Mouse (Mus musculus) layer of hippocampus, postnatal 25 days (tissue): ENCODE measurements around the gene Pold1. TPM values are rescaled to one million over a fixed set of nuclear protein-coding genes. Genes with fewer than 3 reads are reported as not detected.
A peak's percentile ranks its signal among the peaks of the same experiment; 100 is the strongest.

Experiments used
- DNase-seq, 2 experiments: peaks; one replicate each; pipeline ENCODE4 v3.0.0; 2022; ENCODE audit warnings: mixed read lengths in 2 of 2, low spot score in 1 of 2; ENCODE audit errors: extremely low spot score in 1 of 2
- total RNA-seq, 2 experiments: library from RNA; stranded (reverse); gene quantifications; 2 replicates each; pipeline ENCODE4 v1.2.3; 2021

The Pold1 gene
- total RNA-seq, 2 experiments from 2014 or later, result 7.3 to 8.9 TPM

DNA sequence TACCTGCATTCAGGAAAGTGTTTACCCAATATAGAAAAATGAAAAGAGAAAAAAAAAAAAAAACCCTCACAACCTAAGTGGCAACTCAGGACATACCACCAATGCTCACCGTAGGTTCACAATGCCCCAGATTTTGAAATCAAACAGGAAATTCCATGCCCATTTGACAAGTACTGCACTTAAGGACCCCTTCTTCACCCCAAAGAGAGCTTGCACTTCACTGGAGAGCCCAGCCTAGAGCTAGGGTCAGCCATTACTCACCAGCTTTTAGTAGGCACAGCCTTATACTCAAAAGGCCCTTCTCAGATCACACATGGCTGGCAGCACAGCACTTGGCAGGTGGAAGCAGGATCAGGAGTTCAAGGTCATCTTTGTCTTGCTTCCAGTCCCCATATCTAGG is 34.5 kb upstream of the Pold1 start:
- no peak for DNase-seq

DNA sequence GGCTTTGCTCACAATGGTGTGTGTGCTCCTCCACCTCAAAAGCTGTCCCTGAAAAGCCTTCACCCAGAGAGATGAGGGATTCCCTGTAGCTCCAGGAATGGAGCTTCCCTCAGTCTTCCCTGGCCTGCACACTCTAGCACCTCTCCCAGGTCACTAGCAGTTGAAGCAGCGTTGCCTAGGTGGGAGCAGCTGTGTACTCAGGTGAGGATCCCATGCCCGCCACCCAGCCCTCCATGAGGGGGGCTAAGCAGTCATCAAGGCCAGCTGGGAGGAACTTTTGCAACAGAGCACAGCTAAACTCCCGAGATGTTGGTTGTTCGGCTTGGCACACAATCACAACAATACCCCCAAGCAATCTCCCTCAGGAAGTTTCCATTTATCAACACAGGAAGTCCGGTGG is 34.1 kb upstream of the Pold1 start:
- no peak for DNase-seq

DNA sequence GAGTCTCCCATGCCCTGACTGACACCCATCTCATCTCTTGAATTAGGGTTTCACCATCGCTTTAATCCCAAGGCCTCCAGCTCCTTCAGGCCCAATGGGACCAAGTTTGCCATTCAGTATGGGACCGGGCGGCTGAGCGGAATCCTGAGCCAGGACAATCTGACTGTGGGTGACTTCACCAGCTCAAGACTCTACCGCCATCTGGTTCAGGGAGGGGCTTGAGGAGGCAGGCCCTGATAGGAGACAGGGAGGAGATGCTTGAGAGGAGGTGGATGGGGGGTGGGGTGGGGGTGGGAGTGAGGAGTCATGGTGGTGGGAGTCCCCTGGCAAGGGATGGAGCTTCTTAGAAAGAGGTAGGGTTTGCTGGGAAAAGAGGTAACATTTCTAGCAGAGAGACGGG is 33.0 kb upstream of the Pold1 start:
- no peak for DNase-seq

DNA sequence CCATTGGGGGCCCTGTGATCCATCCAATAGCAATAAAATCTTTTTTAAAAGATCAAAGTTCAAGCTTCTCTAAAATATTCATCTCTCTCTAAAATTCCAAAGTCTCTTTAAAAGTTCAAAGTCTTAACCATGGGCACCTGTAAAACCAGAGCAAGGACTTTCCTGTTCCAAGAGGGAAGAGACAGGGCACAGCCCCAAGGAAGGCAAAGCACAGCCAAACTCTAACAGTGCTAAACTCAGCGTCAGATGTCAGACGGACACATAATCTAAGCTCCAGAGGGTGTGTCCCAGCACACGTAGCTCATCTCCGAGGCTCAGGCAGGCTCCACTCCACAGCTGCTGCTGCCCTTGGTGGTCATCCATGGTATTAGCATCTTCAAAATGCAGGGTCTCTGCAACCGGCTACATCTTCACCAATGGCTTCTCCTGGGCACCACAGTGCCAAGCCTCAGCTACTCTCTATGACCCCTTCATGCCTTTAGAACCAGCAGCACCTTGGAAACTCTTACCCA is 27.7 kb upstream of the Pold1 start:
- DNase-seq, result no peak

DNA sequence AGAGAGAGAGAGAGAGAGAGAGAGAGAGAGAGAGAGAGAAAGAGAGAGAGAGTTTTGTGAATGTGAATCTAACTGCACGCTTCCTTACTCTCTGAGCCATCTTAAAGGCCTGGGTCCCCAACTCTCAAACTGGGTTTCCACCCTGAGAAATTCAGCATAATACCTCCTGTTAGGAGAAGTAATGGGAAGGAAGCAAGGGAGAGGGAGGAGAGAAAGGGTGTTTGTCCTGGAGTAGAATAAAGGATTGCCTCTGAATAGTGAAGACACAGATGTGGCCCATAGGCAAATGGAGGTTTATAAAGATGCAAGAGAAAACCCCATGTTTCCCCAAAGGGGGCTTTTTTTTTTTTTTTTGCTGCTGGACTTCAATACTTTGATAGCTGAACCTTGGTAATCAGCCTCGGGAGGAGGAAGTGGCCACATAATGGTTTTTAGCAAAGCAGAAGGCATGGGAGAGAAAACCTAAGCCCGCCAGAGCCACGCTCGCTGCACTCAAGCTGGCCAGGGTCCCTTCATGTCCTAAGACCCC is 24.4 kb upstream of the Pold1 start:
- no peak for DNase-seq

DNA sequence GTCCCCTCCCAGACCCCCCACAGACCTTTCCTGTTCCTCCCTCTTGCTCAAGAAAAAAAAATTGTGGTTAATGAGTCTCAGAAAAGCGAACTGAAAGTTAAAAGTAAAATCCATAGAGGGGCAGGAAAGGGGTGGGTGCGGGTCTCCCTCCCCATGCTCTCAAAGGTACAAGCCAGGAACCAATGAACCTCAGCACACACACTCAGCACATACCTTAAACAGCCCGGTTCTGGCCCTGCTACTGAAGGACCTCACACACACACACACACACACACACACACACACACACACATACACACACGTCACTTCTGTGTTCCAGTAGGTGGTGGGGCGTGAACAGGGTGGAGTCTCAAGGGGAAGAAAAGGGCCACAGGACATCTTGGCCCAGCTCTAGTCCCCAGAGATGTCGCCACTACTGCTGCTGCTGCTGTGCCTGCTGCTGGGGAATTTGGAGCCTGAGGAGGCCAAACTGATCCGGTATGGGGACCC is 23.6 kb upstream of the Pold1 start, which contains the start of gene Napsa:
Gene Napsa (plus strand): TSS at position 168 of the 489 bp plus-strand sequence.
- no peak for DNase-seq

DNA sequence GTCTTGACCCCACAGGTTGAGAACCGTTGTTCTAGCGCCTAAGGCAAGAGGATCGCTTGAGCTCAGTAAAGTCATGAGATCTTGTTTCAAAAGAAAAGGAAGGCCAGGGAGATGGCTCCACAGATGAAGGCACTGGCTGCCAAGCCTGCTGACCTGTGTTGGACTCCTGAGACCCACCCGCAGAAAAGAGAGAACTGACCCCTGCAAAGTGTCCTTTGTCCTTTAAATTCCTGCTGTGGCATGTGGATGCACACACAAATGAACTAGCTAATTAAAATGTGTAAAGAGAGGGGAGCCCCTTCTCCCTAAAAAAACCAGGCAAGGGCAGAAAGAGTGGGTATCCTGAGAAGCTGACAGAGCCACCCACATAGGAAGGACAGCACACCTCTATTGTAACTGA is 23.2 kb upstream of the Pold1 start:
- DNase-seq, result no peak

DNA sequence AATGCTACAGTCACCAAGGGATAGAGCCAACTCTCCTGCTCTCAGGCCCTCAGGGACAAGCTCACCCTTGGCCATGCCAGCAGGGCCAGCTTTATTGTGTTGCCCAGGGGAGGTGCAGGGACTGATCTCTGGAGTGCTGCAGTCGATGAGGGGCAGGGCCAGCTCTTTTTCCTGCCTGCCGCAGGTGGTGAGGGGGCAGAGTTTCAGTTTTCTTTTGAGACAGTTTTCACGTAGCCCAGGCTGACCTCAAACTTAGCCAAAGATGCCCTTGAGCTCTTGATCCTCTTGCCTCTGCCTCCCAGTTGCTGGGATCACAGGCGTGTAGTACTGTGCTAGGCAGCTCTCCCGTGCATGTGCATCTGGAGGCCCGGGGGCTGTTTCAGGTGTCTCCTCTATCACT is 22.3 kb upstream of the Pold1 start:
- no peak for DNase-seq

DNA sequence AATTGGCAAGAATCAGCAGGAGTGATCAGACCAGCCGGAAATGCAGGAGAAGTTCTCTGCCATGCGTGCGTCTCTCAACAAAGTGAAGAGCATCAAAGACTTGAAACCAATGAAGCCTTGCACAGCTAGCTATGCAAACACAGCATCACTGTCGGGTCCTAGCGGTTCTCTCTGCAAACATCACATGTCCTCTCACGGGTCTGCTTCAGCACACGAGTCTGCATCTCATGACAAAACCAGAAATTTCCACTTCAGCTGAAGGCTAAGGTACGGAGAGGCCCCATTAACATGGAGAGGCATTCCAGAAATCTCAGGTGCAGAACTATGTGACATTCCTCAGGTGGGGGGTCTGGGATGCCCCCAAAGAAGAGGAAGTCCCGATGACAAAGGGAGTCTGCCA is 20.2 kb upstream of the Pold1 start:
- no peak for DNase-seq

DNA sequence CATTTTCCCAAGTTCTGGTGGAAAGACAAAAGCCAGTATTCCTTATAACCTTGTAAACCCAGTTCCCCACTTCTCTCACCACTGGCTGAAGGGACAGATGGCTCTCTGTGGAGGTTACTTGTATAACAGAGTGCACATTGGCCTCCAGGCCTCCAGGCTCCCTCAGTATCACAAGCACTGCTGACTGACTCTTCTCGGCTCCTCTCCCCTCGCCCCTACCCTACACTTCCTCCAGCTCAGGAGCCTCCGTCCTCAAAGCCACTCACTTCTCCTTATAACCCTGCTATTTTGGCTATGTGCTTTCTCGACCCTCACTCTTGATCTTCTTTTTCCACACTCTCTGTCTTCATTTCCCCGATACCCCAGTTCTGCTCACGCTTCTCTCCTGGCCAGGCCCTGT is 16.8 kb upstream of the Pold1 start:
- no peak for DNase-seq

DNA sequence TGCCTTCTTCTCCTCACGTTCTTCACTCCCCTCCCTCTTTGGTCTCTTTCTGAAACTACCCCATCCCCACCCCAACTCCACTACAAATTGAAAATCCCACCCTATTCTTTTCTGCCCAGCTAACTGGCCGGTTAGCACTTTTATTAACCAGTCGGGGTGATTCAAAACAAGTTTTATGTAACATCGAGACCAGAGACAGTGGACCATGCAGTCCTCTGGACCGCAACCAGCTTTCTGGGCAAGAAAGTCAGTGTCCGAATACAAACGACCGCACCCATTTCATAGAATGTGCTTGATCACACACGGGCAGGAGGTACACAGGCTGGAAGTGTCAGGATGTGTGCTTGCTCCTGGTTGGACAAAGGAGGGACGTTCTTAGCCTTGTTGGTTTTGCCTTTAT is 15.8 kb upstream of the Pold1 start:
- DNase-seq, result no peak

DNA sequence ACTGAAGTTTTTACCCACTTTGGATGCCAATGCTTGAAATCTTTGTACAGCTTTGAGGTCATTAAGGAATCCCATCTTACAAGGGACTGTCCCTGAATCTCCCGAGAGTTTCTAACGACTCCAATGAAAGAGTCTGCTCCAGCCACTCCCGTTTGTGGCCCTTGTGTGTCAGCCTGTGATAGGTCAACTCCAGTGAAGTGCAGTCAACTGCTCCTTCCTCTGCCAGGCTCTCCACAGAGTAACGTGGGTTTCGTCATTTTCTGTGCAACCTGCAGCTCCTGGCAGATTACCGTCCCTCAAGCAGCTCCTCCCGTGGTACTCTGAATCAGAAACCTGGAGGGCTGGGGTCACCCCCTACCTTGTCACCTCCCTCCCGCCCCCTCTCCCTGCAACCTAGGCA is 14.6 kb upstream of the Pold1 start:
- no peak for DNase-seq

DNA sequence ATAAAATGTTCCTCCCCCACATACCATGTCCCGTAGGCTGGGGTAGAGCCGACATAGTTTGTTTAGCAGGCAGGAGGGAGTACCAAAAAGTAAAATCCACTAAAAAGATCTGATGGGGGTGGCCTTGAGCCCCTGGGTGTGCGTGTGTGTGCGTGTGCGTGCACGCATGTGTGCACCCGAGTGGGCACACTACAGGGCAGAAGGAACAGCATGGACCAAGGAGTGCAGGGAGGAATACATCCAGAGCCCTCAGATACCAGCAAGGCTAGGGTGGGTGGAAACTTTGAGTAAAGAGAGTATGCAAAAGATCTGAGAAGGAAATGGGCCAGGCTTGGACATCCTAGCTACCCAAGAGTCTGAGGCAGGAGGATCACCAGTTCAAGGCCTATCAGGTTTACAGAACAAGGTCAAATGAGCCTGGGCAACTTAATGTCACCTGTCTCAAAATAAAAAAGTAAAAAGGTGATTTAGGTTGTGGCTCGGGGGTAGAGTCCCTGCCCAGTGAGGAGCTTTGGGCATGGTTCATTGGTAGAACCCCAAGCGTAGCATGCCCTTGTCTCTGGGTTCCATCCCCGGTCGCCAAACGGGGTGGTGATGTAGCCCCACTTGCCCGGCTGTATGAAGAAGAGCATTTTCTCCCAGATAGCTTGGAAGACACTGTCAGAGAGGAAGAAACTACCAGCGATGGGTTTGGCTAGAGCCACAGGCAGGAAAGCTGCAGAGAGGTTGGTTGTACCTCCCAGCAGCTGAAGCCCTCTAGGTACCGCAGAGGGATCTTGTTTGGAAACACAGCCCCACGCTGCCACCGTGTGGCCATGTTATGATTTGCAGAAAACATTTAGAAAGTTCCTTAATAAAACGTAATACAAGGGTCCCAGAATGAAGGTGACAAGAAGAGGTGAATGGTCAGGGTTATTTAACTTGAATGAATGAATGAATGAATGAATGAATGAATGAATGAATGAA is 12.1 kb upstream of the Pold1 start:
- DNase-seq, result peak; percentile 66 to 90

DNA sequence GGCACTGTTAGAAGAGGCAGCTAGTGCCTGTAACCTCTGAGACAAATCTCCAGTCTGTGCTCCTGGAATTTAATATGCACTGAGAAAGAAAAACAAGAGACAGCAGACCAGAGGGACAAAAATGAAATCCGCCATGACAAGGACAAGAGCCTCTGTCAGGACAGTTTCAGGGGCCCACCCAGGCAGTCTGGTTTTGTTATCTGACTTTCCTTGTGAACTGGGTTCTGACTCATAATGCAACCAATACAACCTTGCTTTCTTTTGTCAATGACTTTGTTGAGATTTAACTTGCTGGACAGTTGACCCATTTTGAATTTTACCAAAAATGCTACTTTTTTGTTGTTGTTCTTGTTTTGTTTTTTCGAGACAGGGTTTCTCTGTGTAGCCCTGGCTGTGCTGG is 9.0 kb upstream of the Pold1 start:
- no peak for DNase-seq

DNA sequence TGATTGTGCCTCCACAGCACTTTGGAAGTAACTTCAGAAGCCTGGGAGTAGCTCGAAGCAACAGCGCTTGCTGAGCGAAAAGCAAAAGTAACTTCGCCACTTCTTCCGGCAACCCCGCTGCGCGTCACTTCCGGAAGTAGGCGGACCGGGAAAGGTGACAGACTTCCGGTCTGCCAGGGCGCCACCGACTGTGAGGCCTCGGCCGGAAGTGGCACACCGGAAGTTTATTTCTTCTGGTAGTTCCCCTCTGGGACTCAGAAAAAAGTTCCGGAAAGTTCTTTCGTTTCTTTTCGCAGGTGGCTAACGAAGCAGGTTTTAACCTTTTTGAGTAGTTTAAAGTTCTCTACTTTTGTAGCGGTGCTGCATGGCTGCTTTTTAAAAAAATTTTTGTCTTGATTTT is 5.2 kb upstream of the Pold1 start, which contains the start of gene Nr1h2:
Gene Nr1h2 (minus strand): TSS at position 126 of the 400 bp plus-strand sequence.
- peak; percentile 89 for DNase-seq

DNA sequence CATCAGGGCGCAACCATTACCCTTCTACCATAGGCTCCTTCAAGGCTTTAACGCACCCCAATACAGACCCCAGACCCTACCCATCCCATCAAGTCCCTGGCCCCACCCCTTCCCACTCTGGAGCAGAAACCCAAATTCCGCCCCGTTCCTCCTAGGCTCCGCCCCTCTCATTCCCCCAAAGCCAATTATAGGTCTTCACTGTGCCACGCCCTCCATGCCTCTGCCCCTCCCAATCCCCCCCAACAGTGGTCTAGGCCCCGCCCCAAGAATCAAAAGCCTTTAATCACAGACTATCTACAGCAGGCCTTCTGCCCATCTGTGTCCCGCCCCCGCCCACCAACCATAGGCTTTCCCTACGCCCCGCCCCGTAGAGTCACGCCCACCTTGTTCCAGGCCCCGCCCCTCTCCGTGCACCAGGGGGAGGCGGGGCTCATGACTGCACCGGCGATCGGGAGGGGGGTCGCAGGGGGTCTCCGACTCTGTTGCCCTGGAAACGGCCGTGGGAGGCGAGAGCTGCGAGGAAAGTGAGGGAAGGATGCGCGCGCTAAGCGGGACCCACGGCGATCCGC is 4.6 kb upstream of the Pold1 start:
- DNase-seq, result peak in 1 of 2 experiments; percentile 44

DNA sequence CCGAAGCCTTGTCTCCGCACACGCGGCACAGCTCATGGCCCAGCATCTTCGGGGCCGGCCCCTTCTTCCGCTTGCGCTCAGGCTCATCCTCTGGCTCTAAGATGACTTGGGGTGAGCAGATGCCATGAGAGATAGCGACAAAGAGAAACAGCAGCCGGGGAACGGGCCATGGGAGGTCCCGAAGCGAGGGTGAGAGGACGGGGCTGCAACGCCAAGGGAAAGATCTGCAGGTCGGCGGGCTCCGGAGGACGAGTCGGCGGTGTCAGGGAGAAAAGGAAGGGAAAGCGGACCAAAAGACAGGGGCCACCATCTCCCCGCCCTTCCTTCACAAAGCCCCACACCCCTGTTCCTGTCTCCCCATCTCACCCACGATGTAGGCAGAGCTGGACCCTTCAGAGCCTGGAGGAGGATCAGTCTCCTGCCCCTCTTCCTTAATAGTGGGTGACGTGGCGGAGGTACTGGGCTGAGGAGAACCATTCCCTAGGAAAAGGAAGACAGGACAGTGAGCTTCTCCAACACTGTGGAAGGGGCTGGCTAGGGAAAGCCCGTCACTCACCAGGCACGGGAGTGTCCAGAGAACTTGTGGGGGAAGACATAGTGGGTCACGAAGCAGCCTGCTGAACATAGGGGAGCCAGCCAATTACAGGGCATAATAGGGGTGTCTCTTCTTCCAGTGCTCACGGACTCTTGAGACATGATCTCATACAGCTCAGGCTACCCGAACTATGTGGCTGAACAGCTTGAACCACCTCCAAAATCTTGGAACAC is 3.7 kb upstream of the Pold1 start:
- no peak for DNase-seq

DNA sequence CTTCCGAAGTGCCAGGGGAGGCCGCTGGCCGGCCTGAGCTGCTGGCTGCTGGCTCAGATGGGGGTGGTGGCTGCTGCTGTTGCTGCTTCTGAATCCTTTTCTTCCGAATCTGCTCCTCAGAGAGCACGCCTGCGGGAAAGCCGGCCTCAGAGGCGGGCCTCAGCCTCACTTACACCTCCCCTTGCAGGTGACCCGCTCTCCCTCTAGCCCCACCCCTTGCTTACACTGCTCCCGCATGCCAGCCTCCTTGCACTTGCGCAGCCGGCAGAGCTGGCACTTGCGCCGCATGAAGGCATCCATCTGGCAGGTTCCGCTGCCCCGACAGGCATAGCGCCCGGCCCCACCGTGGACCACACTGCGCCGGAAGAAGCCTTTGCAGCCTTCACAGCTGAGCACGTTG is 3.1 kb upstream of the Pold1 start:
- no peak for DNase-seq

DNA sequence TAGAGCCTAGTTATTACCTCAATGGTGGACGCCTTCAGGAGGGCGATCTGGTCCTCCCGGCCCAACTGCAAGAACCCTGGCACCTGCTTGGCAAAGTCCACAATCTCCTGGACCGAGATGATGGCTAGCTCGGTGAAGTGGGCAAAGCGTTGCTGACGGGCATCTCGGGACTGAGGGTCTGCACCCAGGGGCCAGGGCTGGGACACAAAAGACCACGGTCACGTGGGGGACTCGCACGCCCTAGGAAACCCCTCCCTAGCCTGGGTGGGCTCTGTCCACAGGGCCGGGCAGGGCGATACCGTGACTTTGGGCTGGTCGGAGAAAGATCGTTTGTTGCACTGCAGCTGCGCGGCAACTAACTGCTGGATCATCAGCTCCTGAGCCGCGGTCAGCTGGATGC is 2.7 kb upstream of the Pold1 start:
- no peak for DNase-seq

DNA sequence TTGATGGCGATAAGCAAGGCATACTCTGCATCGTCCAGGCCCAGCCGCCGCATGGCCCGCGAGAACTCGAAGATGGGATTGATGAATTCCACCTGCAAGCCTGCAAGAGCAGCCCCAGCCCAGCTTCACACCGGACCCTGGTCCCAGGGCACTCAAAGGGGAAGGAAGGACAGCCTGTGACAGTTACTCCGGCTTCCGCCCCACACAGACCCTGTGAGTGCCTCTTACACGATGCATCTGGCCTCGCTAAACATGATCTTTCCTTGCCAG is 1.7 kb upstream of the Pold1 start:
- DNase-seq, result no peak
